9 mouse cellular contexts compared by ENCODE assay signal in genomic region chr4:154741123-154741890, GRCm38 (mm10).
A peak's percentile ranks its signal among the peaks of the same experiment; 100 is the strongest.
DNase-seq lines count a peak whose midpoint lies in the region; ATAC-seq and TF ChIP-seq lines count a peak whose summit lies in the region.
"Had no signal": no experiment of that assay in that cellular context is flagged by ENCODE, and none has a peak within 500 bp of the region (broad histone marks: within the 10 kb centered on the region; RNA-seq: fewer than 3 reads in every experiment).

No protein-coding gene starts in this region.

- H3K9me3 ChIP-seq in heart, embryonic 11.5 days (replicated peaks; ENCODE audit: control insufficient read depth, low read length): no peaks in the 10 kb centered on the region
- no peaks in the 10 kb centered on the region for H3K9me3 ChIP-seq in neural tube, embryonic 11.5 days (ENCODE audit: control insufficient read depth, low read length)
- no peaks in the 10 kb centered on the region for H3K9me3 ChIP-seq in neural tube, embryonic 15.5 days (replicated peaks)
- no peaks in the 10 kb centered on the region for H3K9me3 ChIP-seq in stomach, postnatal 0 days (ENCODE audit: control insufficient read depth, low read length)

- no peaks in the 10 kb centered on the region for H3K36me3 ChIP-seq in heart, embryonic 11.5 days (ENCODE audit: control insufficient read depth, insufficient read depth, low read length)
- no peaks in the 10 kb centered on the region for H3K36me3 ChIP-seq in neural tube, embryonic 11.5 days (ENCODE audit: control insufficient read depth, insufficient read depth, low read length)
- H3K36me3 ChIP-seq in neural tube, embryonic 15.5 days: no peaks in the 10 kb centered on the region
- no peaks in the 10 kb centered on the region for H3K36me3 ChIP-seq in stomach, postnatal 0 days (ENCODE audit: control insufficient read depth, insufficient read depth, low read length)

- WGBS in heart, embryonic 11.5 days (ENCODE audit: insufficient replicate concordance): 61% methylated on average over 27 of the region's 27 CpGs
- 29% methylated on average over 27 of the region's 27 CpGs for WGBS in neural tube, embryonic 11.5 days
- 28% methylated on average over 27 of the region's 27 CpGs for WGBS in neural tube, embryonic 15.5 days
- WGBS in stomach, postnatal 0 days: 56% methylated on average over 27 of the region's 27 CpGs

- no peak for DNase-seq in heart, adult 18-20 months
- DNase-seq in neural tube, embryonic 11.5 days (ENCODE audit: low spot score): peak; percentile 48
- DNase-seq in forelimb bud, embryonic 11.5 days (ENCODE audit: low read depth, low spot score): peak; percentile 74
- no peak for DNase-seq in stomach, postnatal 0 days (ENCODE audit: low spot score)
- no peak for DNase-seq in cerebellum, postnatal 4 days (ENCODE audit: low spot score in 2 of 2)
- no peak for DNase-seq in layer of hippocampus, postnatal 10 days (ENCODE audit: low spot score in 2 of 2)
- DNase-seq: lung, adult 2 months had no signal

- H3K27me3 ChIP-seq in heart, embryonic 11.5 days (ENCODE audit: control insufficient read depth, insufficient read depth, low read length): peaks cover 16% of the 10 kb centered on the region
- H3K27me3 ChIP-seq in neural tube, embryonic 11.5 days (ENCODE audit: control insufficient read depth, insufficient read depth, low read length): no peaks in the 10 kb centered on the region
- peaks cover 31% of the 10 kb centered on the region for H3K27me3 ChIP-seq in neural tube, embryonic 15.5 days (replicated peaks)
- no peaks in the 10 kb centered on the region for H3K27me3 ChIP-seq in stomach, postnatal 0 days (ENCODE audit: control insufficient read depth, insufficient read depth, low read length)

- TF ChIP-seq EP300 in stomach, postnatal 0 days (optimal IDR thresholded peaks at IDR 0.05): no peak

- H3K4me1 ChIP-seq in heart, embryonic 11.5 days (ENCODE audit: control insufficient read depth, insufficient read depth, low read length): peaks cover 9% of the 10 kb centered on the region
- no peaks in the 10 kb centered on the region; the same call in 1 of the 2 replicates for H3K4me1 ChIP-seq in neural tube, embryonic 11.5 days (ENCODE audit: control insufficient read depth, insufficient read depth, low read length)
- H3K4me1 ChIP-seq in neural tube, embryonic 15.5 days: peaks cover 13% of the 10 kb centered on the region
- H3K4me1 ChIP-seq in stomach, postnatal 0 days (replicated peaks; ENCODE audit: control insufficient read depth, insufficient read depth): no peaks in the 10 kb centered on the region

- no peak overlapping the region for H3K27ac ChIP-seq in heart, embryonic 11.5 days (ENCODE audit: low read depth, low read length)
- H3K27ac ChIP-seq in neural tube, embryonic 11.5 days (ENCODE audit: low read depth, low read length): no peak overlapping the region
- no peak overlapping the region for H3K27ac ChIP-seq in neural tube, embryonic 15.5 days (replicated peaks)
- no peak overlapping the region for H3K27ac ChIP-seq in stomach, postnatal 0 days (replicated peaks)

- peak; percentile 21; the same call in 1 of the 2 replicates for TF ChIP-seq CTCF in stomach, postnatal 0 days (IDR thresholded peaks at IDR 0.05; ENCODE audit: low read depth)

- ATAC-seq in heart, embryonic 11.5 days (replicated peaks; ENCODE audit: insufficient number of reproducible peaks, low FRiP score, low TSS enrichment): no peak
- no peak for ATAC-seq in neural tube, embryonic 11.5 days (ENCODE audit: insufficient read depth, low FRiP score, low TSS enrichment)
- no peak for ATAC-seq in neural tube, embryonic 15.5 days (ENCODE audit: low FRiP score)
- no peak for ATAC-seq in stomach, postnatal 0 days (ENCODE audit: low FRiP score, low TSS enrichment)

- H3K4me2 ChIP-seq in heart, embryonic 11.5 days: peak overlapping the region; percentile 22; the same call in 1 of the 2 replicates
- H3K4me2 ChIP-seq in neural tube, embryonic 11.5 days (ENCODE audit: low read depth): no peak overlapping the region
- no peak overlapping the region for H3K4me2 ChIP-seq in neural tube, embryonic 15.5 days
- no peak overlapping the region for H3K4me2 ChIP-seq in stomach, postnatal 0 days (replicated peaks; ENCODE audit: low read depth)

- H3K9ac ChIP-seq in heart, embryonic 11.5 days (ENCODE audit: low read depth, low read length): no peak overlapping the region
- H3K9ac ChIP-seq in neural tube, embryonic 11.5 days (ENCODE audit: low read length): no peak overlapping the region
- no peak overlapping the region for H3K9ac ChIP-seq in neural tube, embryonic 15.5 days (replicated peaks)
- H3K9ac ChIP-seq in stomach, postnatal 0 days (ENCODE audit: low read length): no peak overlapping the region

- no peak overlapping the region for H3K4me3 ChIP-seq in heart, embryonic 11.5 days (ENCODE audit: low read depth, low read length)
- H3K4me3 ChIP-seq in neural tube, embryonic 11.5 days (ENCODE audit: low read depth, low read length): no peak overlapping the region
- H3K4me3 ChIP-seq in neural tube, embryonic 15.5 days (replicated peaks): no peak overlapping the region
- H3K4me3 ChIP-seq in stomach, postnatal 0 days (ENCODE audit: low read depth, low read length): no peak overlapping the region

Comparison
In these comparisons a context has a peak if more than half of its experiments do, and no peak if none do; other contexts are left out.
1. DNase-seq: peak in neural tube, embryonic 11.5 days (single experiment) and forelimb bud, embryonic 11.5 days (single experiment); none in heart, adult 18-20 months (0 of 2), stomach, postnatal 0 days (single experiment), cerebellum, postnatal 4 days (0 of 2) and layer of hippocampus, postnatal 10 days (0 of 2).